Mouse (Mus musculus) limb, embryonic 14.5 days (tissue): ENCODE data around the gene Maml2. TPM values are rescaled to one million over a fixed set of nuclear protein-coding genes. Genes with fewer than 3 reads are reported as not detected.

ENCODE experiments used
- ATAC-seq: fragments of 200-750 bp; cut with Nextera tagmentation; 2 replicates; pipeline ENCODE4 v1.8.0; 2017; ENCODE audit warnings: low read depth, moderate number of reproducible peaks, moderate TSS enrichment; ENCODE audit not compliant: low FRiP score
- DNase-seq: peaks from one replicate; pipeline ENCODE4 v3.0.0-alpha.2; 2015; ENCODE audit warnings: low spot score
- H3K27ac ChIP-seq: fragments of 300-500 bp; sonication (generic); replicated peaks from 2 replicates; pipeline ENCODE4 v1.5.1; 2014; ENCODE audit warnings: low read depth, mild to moderate bottlenecking, low read length, moderate library complexity, mixed read lengths
- H3K27me3 ChIP-seq: fragments of 300-500 bp; sonication (generic); 2 replicates; pipeline ENCODE4 v1.6.1; 2014; ENCODE audit warnings: low read length, mixed read lengths; ENCODE audit not compliant: control insufficient read depth, insufficient read depth
- H3K36me3 ChIP-seq: fragments of 300-500 bp; sonication (generic); 2 replicates; pipeline ENCODE4 v1.6.1; 2014; ENCODE audit warnings: mild to moderate bottlenecking, low read length, moderate library complexity, mixed read lengths; ENCODE audit not compliant: control insufficient read depth, insufficient read depth
- H3K4me1 ChIP-seq: fragments of 300-500 bp; sonication (generic); 2 replicates; pipeline ENCODE4 v1.6.1; 2014; ENCODE audit warnings: antibody characterized with exemption, low read length, mixed read lengths; ENCODE audit not compliant: control insufficient read depth, insufficient read depth
- H3K4me2 ChIP-seq: fragments of 300-500 bp; sonication (generic); replicated peaks from 2 replicates; pipeline ENCODE4 v1.6.1; 2014; ENCODE audit warnings: low read depth, mild to moderate bottlenecking, low read length, moderate library complexity; ENCODE audit not compliant: severe bottlenecking
- H3K4me3 ChIP-seq: fragments of 300-500 bp; sonication (generic); replicated peaks from 2 replicates; pipeline ENCODE4 v1.5.1; 2014; ENCODE audit warnings: low read length
- H3K9ac ChIP-seq: fragments of 300-500 bp; sonication (generic); 2 replicates; pipeline ENCODE4 v1.6.1; 2014; ENCODE audit warnings: mild to moderate bottlenecking, low read depth, low read length, moderate library complexity; ENCODE audit not compliant: severe bottlenecking
- H3K9me3 ChIP-seq: fragments of 300-500 bp; sonication (generic); 2 replicates; pipeline ENCODE4 v1.6.1; 2016; ENCODE audit warnings: low read length; ENCODE audit not compliant: control insufficient read depth
- POLR2A ChIP-seq: fragments of 200-500 bp; IDR thresholded peaks from 2 replicates; pipeline ENCODE4 v1.8.0; 2012; ENCODE audit warnings: inconsistent platforms, mild to moderate bottlenecking, moderate library complexity, borderline replicate concordance; ENCODE audit not compliant: insufficient read depth, insufficient read length; ENCODE audit errors: extremely low read depth
- WGBS: fragments of 180-500 bp; shearing (Covaris S2); extraction: QIAGEN DNeasy Blood & Tissue Kit; methylation state at CpG from one replicate; pipeline ENCODE4 v1.1.7; 2014; 5-methylcytosine and 5-hydroxymethylcytosine counted together
- polyA plus RNA-seq, 2 experiments: library from polyadenylated mRNA; depleted of rRNA in 1 of 2; stranded (reverse) in 1 of 2; unstranded in 1 of 2; fragments of >200 nt; fragmentation: Nextera tagmentation in 1 of 2; extraction: Ambion mirVana in 1 of 2; gene quantifications; 2 replicates each; pipeline versions ENCODE4 v1.2.1 to v1.2.3; 2012 to 2014

Gene Maml2
- polyA plus RNA-seq, 2 experiments = 9.9 to 10.7 TPM

DNA sequence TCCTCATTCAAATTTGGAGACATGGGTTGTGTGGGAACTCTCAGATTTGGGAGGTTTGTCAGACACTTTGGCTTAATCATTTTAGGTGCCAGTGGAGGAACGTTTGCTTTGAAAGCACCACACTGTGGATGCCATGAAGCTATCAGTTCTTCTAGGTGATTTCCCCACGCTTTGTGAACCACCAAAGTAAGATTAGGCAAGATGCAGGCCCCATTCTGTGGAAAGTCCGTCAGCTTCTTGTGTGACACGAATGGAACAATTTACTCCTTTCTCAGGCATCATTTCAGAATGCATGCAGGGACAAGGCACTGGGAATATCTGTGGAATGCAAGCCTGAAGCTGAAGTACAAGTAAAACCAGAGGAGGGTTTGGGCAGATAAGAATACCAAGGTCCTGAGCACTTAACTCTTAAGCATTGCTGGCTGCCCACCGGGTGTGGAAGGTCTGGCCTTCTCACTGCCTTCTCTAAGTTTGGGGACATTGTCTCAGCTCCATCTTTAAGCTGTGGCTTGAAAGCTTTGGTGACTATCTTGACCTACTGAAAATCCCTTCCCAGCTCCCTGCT, 23.1 kb downstream of the Maml2 start:
- Histone ChIP-seq H3K27ac (no peak overlapping the region), H3K4me1 (peaks cover 7% of the 10 kb centered on the region; the same call in 1 of the 2 replicates), H3K27me3 (no peaks in the 10 kb centered on the region), H3K4me3 (no peak overlapping the region), H3K9ac (no peak overlapping the region), H3K4me2 (no peak overlapping the region), H3K36me3 (no peaks in the 10 kb centered on the region), H3K9me3 (no peaks in the 10 kb centered on the region)
- WGBS = 77% methylated on average over 5 of the region's 5 CpGs
- TF ChIP-seq POLR2A = no peak
- ATAC-seq (no peak), DNase-seq (no peak)

DNA sequence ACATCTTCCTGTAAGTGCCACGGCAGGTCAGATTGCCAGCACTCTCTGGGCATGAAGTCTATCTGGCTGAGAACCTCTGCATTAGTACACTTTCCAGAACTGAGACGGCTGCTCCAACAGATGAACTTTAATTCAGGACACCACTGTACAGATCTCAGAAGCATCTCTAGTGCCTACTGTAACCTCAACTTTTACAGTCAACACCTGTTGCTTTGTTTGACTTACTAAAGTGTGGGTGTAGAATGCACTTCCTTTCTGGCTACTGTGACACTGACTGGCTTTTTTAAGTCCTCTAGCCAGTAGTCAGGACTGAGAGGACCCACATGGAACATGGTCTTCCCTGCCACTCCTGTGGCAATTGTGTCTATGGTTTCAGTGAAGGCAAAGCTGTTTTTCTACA, 25.3 kb downstream of the Maml2 start:
- DNase-seq (no peak), ATAC-seq (no peak)
- H3K9me3 ChIP-seq = no peaks in the 10 kb centered on the region
- no peaks in the 10 kb centered on the region for H3K36me3 ChIP-seq
- peaks cover 6% of the 10 kb centered on the region; the same call in 1 of the 2 replicates for H3K4me1 ChIP-seq
- no peak overlapping the region for H3K4me3 ChIP-seq
- H3K27me3 ChIP-seq = no peaks in the 10 kb centered on the region
- no peak for TF ChIP-seq POLR2A
- H3K27ac ChIP-seq = no peak overlapping the region
- H3K4me2 ChIP-seq = no peak overlapping the region
- 71% methylated on average over 2 of the region's 2 CpGs for WGBS
- H3K9ac ChIP-seq = no peak overlapping the region

DNA sequence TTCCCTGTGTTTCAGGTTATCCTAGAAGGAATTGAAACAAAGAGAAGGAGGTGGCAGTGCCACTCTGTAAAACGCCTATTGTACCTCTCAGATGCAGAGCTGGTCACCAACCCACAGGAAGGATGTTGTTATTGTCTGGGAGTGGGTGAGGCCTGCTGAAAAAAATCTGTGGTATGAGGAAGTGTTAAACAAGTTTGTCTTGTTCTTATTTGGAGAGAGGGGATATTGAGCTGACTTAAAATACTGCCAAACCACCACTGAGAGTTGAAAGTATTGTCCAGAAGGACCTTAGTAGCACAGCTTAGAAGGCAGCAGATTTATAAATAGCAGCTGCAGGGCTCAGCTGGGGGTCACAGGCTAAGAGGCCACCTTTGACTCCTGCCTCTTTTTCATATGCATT, 25.9 kb downstream of the Maml2 start:
- Histone ChIP-seq H3K27me3 (no peaks in the 10 kb centered on the region), H3K4me1 (peaks cover 6% of the 10 kb centered on the region; the same call in 1 of the 2 replicates), H3K36me3 (no peaks in the 10 kb centered on the region), H3K9ac (no peak overlapping the region), H3K27ac (no peak overlapping the region), H3K4me3 (no peak overlapping the region), H3K4me2 (no peak overlapping the region), H3K9me3 (no peaks in the 10 kb centered on the region)
- 39% methylated on average over 1 of the region's 1 CpGs for WGBS
- ATAC-seq = no peak
- no peak for TF ChIP-seq POLR2A
- DNase-seq = no peak

DNA sequence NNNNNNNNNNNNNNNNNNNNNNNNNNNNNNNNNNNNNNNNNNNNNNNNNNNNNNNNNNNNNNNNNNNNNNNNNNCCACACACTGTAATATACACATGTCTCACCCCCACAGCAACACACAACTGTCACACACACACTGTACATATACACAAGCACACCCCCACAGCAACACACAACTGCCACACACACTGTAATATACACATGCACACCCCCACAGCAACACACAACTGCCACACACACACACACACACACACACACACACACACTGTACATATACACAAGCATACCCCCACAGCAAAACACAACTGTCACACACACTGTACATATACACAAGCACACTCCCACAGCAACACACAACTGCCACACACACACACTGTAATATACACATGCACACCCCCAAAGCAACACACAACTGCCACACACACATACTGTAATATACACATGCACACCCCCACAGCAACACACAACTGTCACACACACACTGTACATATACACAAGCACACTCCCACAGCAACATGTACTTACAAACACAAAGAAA, 116.5 kb downstream of the Maml2 start:
- H3K36me3 ChIP-seq = 0 out of 2 replicates have a peak, but pooled peaks cover 3% of the 10 kb centered on the region
- H3K4me1 ChIP-seq = no peaks in the 10 kb centered on the region
- TF ChIP-seq POLR2A = no peak
- no peak overlapping the region for H3K4me2 ChIP-seq
- ATAC-seq = no peak
- H3K9ac ChIP-seq = no peak overlapping the region
- H3K9me3 ChIP-seq = no peaks in the 10 kb centered on the region
- DNase-seq = no peak
- H3K27me3 ChIP-seq = no peaks in the 10 kb centered on the region
- no peak overlapping the region for H3K27ac ChIP-seq
- H3K4me3 ChIP-seq = no peak overlapping the region

DNA sequence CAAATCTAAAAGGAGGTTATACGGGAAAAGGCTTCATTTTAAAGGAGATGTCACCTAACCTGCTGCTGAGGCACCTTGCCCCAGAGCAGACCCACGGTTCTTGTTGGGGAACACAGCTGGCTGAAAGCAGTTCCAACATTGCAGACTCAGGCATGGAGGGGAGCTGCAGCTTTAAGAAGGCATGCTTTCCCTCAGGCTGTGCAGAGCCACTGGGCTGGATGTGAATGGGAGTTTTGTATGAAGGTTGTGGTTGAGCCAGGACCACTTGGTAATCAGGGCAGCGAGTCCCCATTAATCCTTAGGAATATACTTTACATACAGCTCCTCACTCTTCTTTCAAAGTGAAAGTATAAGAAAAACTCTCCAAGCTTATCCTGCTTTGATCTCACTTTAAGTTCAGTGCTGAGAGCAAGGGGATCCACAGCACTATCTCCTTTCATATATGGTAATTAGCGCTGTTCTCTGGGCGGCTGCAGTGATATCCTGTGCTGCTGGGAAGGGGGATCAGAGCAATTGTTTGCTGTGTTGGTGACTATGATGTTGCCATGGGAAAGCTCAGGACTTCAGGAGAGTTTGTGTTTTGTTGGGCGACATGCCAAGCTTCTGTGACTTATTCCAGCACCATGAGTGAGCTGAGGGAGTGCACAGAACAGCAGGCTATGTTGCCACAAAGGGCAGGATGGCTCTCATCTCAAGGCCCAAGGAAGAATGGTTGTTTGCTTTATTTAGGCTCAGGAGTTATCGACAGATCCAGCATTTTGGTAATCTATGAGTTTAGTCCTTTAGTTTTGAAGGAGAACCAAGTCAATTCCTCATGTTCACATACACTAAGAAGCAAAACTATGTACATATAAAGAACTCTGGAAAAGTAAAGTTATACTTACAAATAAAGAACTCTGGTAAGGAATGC, 127.5 kb downstream of the Maml2 start:
- no peak for TF ChIP-seq POLR2A
- H3K4me1 ChIP-seq = peaks cover 31% of the 10 kb centered on the region
- H3K4me2 ChIP-seq = peak overlapping the region; percentile 36
- H3K4me3 ChIP-seq = no peak overlapping the region
- ATAC-seq (peak; percentile 78), DNase-seq (peak; percentile 78)
- no peaks in the 10 kb centered on the region for H3K36me3 ChIP-seq
- no peaks in the 10 kb centered on the region for H3K9me3 ChIP-seq
- no peak overlapping the region for H3K9ac ChIP-seq
- peak overlapping the region; percentile 56 for H3K27ac ChIP-seq
- no peaks in the 10 kb centered on the region for H3K27me3 ChIP-seq
- WGBS = 27% methylated on average over 7 of the region's 7 CpGs
